Mouse (Mus musculus) hindbrain, embryonic 14.5 days (tissue): ENCODE results near the gene Elp6. TPM values are rescaled to one million over a fixed set of nuclear protein-coding genes. Genes with fewer than 3 reads are reported as not detected.

Experiments
- ATAC-seq: fragments of 200-750 bp; cut with Nextera tagmentation; 2 replicates; pipeline ENCODE4 v1.8.0; 2017; ENCODE audit warnings: moderate number of reproducible peaks, mild to moderate bottlenecking, moderate TSS enrichment, moderate library complexity; ENCODE audit not compliant: low FRiP score
- DNase-seq: peaks from one replicate; pipeline ENCODE4 v3.0.0-alpha.2; 2015; ENCODE audit warnings: low spot score
- H3K27ac ChIP-seq: fragments of 300-500 bp; sonication (generic); 2 replicates; pipeline ENCODE4 v1.5.1; 2014; ENCODE audit warnings: mild to moderate bottlenecking, moderate library complexity
- H3K27me3 ChIP-seq: fragments of 300-500 bp; sonication (generic); 2 replicates; pipeline ENCODE4 v1.6.1; 2014; ENCODE audit warnings: mild to moderate bottlenecking, low read length, mixed read lengths; ENCODE audit not compliant: control insufficient read depth, insufficient read depth
- H3K36me3 ChIP-seq: fragments of 300-500 bp; sonication (generic); replicated peaks from 2 replicates; pipeline ENCODE4 v1.6.1; 2014; ENCODE audit not compliant: control insufficient read depth, insufficient read depth
- H3K4me1 ChIP-seq: fragments of 300-500 bp; sonication (generic); replicated peaks from 2 replicates; pipeline ENCODE4 v1.6.1; 2014; ENCODE audit warnings: antibody characterized with exemption, low read length, mixed read lengths; ENCODE audit not compliant: control insufficient read depth, insufficient read depth
- H3K4me2 ChIP-seq: fragments of 300-500 bp; sonication (generic); replicated peaks from 2 replicates; pipeline ENCODE4 v1.6.1; 2014; ENCODE audit warnings: mild to moderate bottlenecking, moderate library complexity
- H3K4me3 ChIP-seq: fragments of 300-500 bp; sonication (generic); replicated peaks from 2 replicates; pipeline ENCODE4 v1.5.1; 2014; ENCODE audit warnings: mild to moderate bottlenecking, low read length
- H3K9ac ChIP-seq: fragments of 300-500 bp; sonication (generic); 2 replicates; pipeline ENCODE4 v1.6.1; 2014
- H3K9me3 ChIP-seq: fragments of 300-500 bp; sonication (generic); 2 replicates; pipeline ENCODE4 v1.6.1; 2016; ENCODE audit warnings: low read length; ENCODE audit not compliant: control insufficient read depth
- WGBS: fragments of 180-500 bp; shearing (Covaris S2); extraction: QIAGEN DNeasy Blood & Tissue Kit; methylation state at CpG from one replicate; pipeline ENCODE4 v1.1.7; 2014; 5-methylcytosine and 5-hydroxymethylcytosine counted together
- microRNA-seq: library from miRNA; unstranded; fragments of <30 nt; microRNA quantifications from one replicate; pipeline ENCODE4, GENCODE M21; 2016
- polyA plus RNA-seq: library from polyadenylated mRNA; unstranded; fragments of >200 nt; fragmentation: Nextera tagmentation; extraction: Ambion mirVana; gene quantifications from 2 replicates; pipeline ENCODE4 v1.2.1, GENCODE M21; 2014

The Elp6 gene
- polyA plus RNA-seq, 1 experiment from 2014 or later: 35.9 TPM

GRCm38 (mm10) chr9:110366746-110367145 is 61.8 kb downstream of the Elp6 start:
- Histone ChIP-seq H3K27me3 (no peaks in the 10 kb centered on the region), H3K9ac (no peak overlapping the region), H3K27ac (no peak overlapping the region), H3K36me3 (peaks cover 51% of the 10 kb centered on the region), H3K4me3 (no peak overlapping the region), H3K4me1 (no peaks in the 10 kb centered on the region), H3K9me3 (no peaks in the 10 kb centered on the region), H3K4me2 (no peak overlapping the region)
- WGBS: 89% methylated on average over 5 of the region's 5 CpGs
- DNase-seq: no peak
- ATAC-seq: no peak

- no peak overlapping the region for H3K4me3 ChIP-seq
- H3K27me3 ChIP-seq: no peaks in the 10 kb centered on the region
- H3K9ac ChIP-seq: no peak overlapping the region
- H3K36me3 ChIP-seq: peaks cover 53% of the 10 kb centered on the region
- no peaks in the 10 kb centered on the region for H3K9me3 ChIP-seq
- H3K27ac ChIP-seq: no peak overlapping the region
- ATAC-seq (no peak), DNase-seq (no peak)
- H3K4me1 ChIP-seq: no peaks in the 10 kb centered on the region
- no peak overlapping the region for H3K4me2 ChIP-seq
- WGBS: 96% methylated on average over 3 of the region's 3 CpGs
Observed at GRCm38 (mm10) chr9:110369860-110370259, 64.9 kb downstream of the Elp6 start.

Small RNA genes lying within 50 kb of the gene (microRNA-seq; reads per million reads assigned to microRNA genes)
- 13.1 reads per million, percentile 32 among the genes with 10 or more reads in this experiment for gene Mir6236

Other genes starting within 250 kb of the Elp6 start
- 98.6 and 98.7 TPM in 2 replicates for gene Smarcc1, start 187.5 kb upstream of the Elp6 start, polyA plus RNA-seq
- gene Dhx30, start 187.3 kb upstream of the Elp6 start, polyA plus RNA-seq: 153 and 155 TPM in 2 replicates
- 139 and 148 TPM in 2 replicates for gene Cspg5, start 61.4 kb upstream of the Elp6 start, polyA plus RNA-seq
- 53.5 and 54.6 TPM in 2 replicates for gene Scap, start 28.1 kb downstream of the Elp6 start, polyA plus RNA-seq
- 22.7 and 22.9 TPM in 2 replicates for gene Ptpn23, start 103.0 kb downstream of the Elp6 start, polyA plus RNA-seq
- 1.4 and 2.9 TPM in 2 replicates for gene Ngp, start 114.6 kb downstream of the Elp6 start, polyA plus RNA-seq
- 22.6 and 28.6 TPM in 2 replicates for gene Klhl18, start 171.5 kb downstream of the Elp6 start, polyA plus RNA-seq
- gene Kif9, start 171.8 kb downstream of the Elp6 start, polyA plus RNA-seq: 4.4 and 6.5 TPM in 2 replicates
- 48.4 and 49.2 TPM in 2 replicates for gene Setd2, start 227.4 kb downstream of the Elp6 start, polyA plus RNA-seq